Mouse (Mus musculus): Measurements from ENCODE around the gene Kcnb1. TPM values are rescaled to one million over a fixed set of nuclear protein-coding genes. Genes with fewer than 3 reads are reported as not detected.

Kcnb1 gene
- polyA plus RNA-seq, 1 experiment from 2014 or later = 1.1 TPM

DNA sequence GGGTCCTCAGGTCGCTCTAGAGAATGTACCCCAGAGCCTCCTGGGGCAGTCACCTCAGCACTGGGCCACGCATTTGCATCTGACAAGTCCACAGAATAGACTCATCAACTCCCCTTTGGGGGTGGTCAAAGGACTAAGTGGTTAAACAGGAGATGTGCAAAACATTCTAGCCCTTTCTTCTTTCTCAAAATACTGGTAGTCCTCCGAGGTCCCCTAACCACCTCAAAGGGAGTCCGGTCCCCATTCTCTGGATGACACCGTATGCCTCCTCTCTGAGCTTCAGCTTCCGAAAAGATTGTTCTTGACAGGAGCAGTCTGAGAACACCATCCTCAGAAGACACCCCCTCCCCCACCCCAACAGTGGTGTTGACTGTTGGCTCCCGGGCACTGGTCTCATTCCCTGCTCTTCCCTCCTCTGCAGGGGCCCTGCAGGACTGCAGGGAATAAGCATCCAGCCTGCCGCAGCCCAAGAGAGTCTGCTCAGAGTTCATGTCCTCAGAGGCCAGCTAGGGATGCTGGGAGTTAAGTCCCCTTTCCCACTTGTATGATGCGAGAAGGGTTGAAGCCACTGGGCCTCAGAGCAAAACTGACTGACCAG, 33.7 kb downstream of the Kcnb1 start:
- H3K27me3 ChIP-seq (replicated peaks; ENCODE audit: control insufficient read depth, insufficient read depth, low read length) = no peaks in the 10 kb centered on the region
- no peak overlapping the region for H3K4me2 ChIP-seq (ENCODE audit: low read depth, low read length)
- no peak overlapping the region for H3K9ac ChIP-seq (ENCODE audit: low read depth, low read length)
- no peaks in the 10 kb centered on the region for H3K36me3 ChIP-seq (ENCODE audit: control insufficient read depth, insufficient read depth, low read length)
- H3K4me3 ChIP-seq (ENCODE audit: low read length) = no peak overlapping the region
- H3K9me3 ChIP-seq (ENCODE audit: control insufficient read depth, low read length) = no peaks in the 10 kb centered on the region
- WGBS = 49% methylated on average over 9 of the region's 9 CpGs
- ATAC-seq = no peak; the same call in 1 of the 2 replicates
- peak overlapping the region; percentile 61 for H3K27ac ChIP-seq (ENCODE audit: low read length)
- 0 out of 2 replicates have a peak, but pooled peaks cover 7% of the 10 kb centered on the region for H3K4me1 ChIP-seq (ENCODE audit: control insufficient read depth, insufficient read depth, low read length)

- no peak overlapping the region for H3K9ac ChIP-seq (ENCODE audit: low read depth, low read length)
- H3K27me3 ChIP-seq (replicated peaks; ENCODE audit: control insufficient read depth, insufficient read depth, low read length) = no peaks in the 10 kb centered on the region
- 0 out of 2 replicates have a peak, but pooled peaks cover 7% of the 10 kb centered on the region for H3K4me1 ChIP-seq (ENCODE audit: control insufficient read depth, insufficient read depth, low read length)
- WGBS = 44% methylated on average over 4 of the region's 4 CpGs
- H3K4me3 ChIP-seq (ENCODE audit: low read length) = no peak overlapping the region
- peak; percentile 76 for ATAC-seq
- H3K4me2 ChIP-seq (ENCODE audit: low read depth, low read length) = no peak overlapping the region
- peak overlapping the region; percentile 61 for H3K27ac ChIP-seq (ENCODE audit: low read length)
- H3K9me3 ChIP-seq (ENCODE audit: control insufficient read depth, low read length) = no peaks in the 10 kb centered on the region
- no peaks in the 10 kb centered on the region for H3K36me3 ChIP-seq (ENCODE audit: control insufficient read depth, insufficient read depth, low read length)
Measured at GRCm38 (mm10) chr2:167155541-167155973, 34.4 kb downstream of the Kcnb1 start.

DNA sequence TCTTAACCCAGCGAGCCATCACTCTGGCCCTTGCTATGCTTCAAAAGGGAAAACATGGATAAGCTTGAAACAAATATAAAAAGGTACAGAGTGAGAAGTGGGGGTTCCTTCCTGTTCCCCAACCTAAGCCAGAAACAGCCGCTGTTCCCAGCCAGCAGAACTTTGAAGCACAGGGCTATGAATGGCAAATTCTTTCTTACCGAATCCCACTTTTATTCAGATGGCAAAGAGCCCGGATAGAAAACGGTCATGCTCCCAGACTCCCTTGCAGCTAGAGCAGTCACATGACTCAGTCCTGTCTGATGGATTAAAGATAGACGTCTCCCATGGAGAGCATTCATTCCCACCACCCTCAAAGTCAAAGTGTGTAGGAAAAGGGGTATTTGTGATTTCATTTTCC, 39.1 kb downstream of the Kcnb1 start:
- Histone ChIP-seq H3K9ac (ENCODE audit: low read depth, low read length) (no peak overlapping the region), H3K4me1 (ENCODE audit: control insufficient read depth, insufficient read depth, low read length) (0 out of 2 replicates have a peak, but pooled peaks cover 6% of the 10 kb centered on the region), H3K9me3 (ENCODE audit: control insufficient read depth, low read length) (no peaks in the 10 kb centered on the region), H3K27ac (ENCODE audit: low read length) (no peak overlapping the region), H3K4me3 (ENCODE audit: low read length) (no peak overlapping the region), H3K36me3 (ENCODE audit: control insufficient read depth, insufficient read depth, low read length) (no peaks in the 10 kb centered on the region), H3K27me3 (replicated peaks; ENCODE audit: control insufficient read depth, insufficient read depth, low read length) (no peaks in the 10 kb centered on the region), H3K4me2 (ENCODE audit: low read depth, low read length) (no peak overlapping the region)
- no peak for ATAC-seq
- 95% methylated on average over 6 of the region's 6 CpGs for WGBS

GRCm38 (mm10) chr2:167150135-167150534, 39.8 kb downstream of the Kcnb1 start:
- Histone ChIP-seq H3K9ac (ENCODE audit: low read depth, low read length) (no peak overlapping the region), H3K27ac (ENCODE audit: low read length) (no peak overlapping the region), H3K4me1 (ENCODE audit: control insufficient read depth, insufficient read depth, low read length) (0 out of 2 replicates have a peak, but pooled peaks cover under 1% of the 10 kb centered on the region), H3K4me3 (ENCODE audit: low read length) (no peak overlapping the region), H3K4me2 (ENCODE audit: low read depth, low read length) (no peak overlapping the region), H3K27me3 (replicated peaks; ENCODE audit: control insufficient read depth, insufficient read depth, low read length) (no peaks in the 10 kb centered on the region), H3K9me3 (ENCODE audit: control insufficient read depth, low read length) (no peaks in the 10 kb centered on the region), H3K36me3 (ENCODE audit: control insufficient read depth, insufficient read depth, low read length) (no peaks in the 10 kb centered on the region)
- 89% methylated on average over 7 of the region's 7 CpGs for WGBS
- no peak for ATAC-seq

DNA sequence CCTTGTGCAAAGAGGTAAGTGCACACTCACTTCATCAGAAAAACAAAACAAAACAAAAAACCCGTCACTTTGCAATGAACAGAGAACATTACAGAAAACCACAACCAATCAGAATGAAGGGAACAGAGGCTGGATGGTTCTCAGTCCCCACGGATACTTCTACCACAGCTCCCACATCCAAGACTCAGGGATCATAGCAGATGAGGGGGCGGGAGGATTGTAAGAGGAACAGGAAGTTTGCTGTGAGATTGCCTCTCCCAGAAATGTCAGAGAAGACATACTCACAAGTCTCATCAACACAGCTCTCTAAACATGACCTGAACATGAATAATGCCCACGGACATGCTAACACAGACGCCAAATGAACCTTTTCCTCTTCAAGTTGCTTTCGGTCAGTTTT, 40.9 kb downstream of the Kcnb1 start:
- Histone ChIP-seq H3K27me3 (replicated peaks; ENCODE audit: control insufficient read depth, insufficient read depth, low read length) (no peaks in the 10 kb centered on the region), H3K4me3 (ENCODE audit: low read length) (no peak overlapping the region), H3K36me3 (ENCODE audit: control insufficient read depth, insufficient read depth, low read length) (no peaks in the 10 kb centered on the region), H3K9me3 (ENCODE audit: control insufficient read depth, low read length) (no peaks in the 10 kb centered on the region), H3K4me1 (ENCODE audit: control insufficient read depth, insufficient read depth, low read length) (no peaks in the 10 kb centered on the region), H3K9ac (ENCODE audit: low read depth, low read length) (no peak overlapping the region), H3K4me2 (ENCODE audit: low read depth, low read length) (no peak overlapping the region), H3K27ac (ENCODE audit: low read length) (no peak overlapping the region)
- no peak for ATAC-seq
- WGBS = 78% methylated on average over 6 of the region's 6 CpGs

DNA sequence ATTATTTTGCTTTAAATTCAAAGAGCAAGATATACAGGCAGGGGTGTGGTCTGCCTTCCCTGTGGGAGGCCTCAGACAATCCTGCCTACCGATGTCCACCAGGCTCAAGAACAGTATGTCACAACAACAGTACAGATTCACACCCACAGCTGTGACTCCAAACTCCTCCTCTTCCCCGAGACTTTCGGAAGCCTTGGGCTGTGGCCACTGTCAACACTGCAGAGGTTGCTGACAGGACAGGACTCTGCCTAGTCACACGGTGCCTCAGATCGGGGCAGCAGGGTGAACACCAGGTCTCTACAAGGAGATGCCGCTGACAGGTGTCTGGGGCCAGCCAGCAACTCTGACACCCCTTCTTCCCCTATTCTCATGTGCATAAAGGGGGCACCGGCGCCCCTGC, 42.2 kb downstream of the Kcnb1 start:
- Histone ChIP-seq H3K4me2 (ENCODE audit: low read depth, low read length) (no peak overlapping the region), H3K36me3 (ENCODE audit: control insufficient read depth, insufficient read depth, low read length) (no peaks in the 10 kb centered on the region), H3K4me1 (ENCODE audit: control insufficient read depth, insufficient read depth, low read length) (no peaks in the 10 kb centered on the region), H3K9me3 (ENCODE audit: control insufficient read depth, low read length) (no peaks in the 10 kb centered on the region), H3K4me3 (ENCODE audit: low read length) (no peak overlapping the region), H3K9ac (ENCODE audit: low read depth, low read length) (no peak overlapping the region), H3K27me3 (replicated peaks; ENCODE audit: control insufficient read depth, insufficient read depth, low read length) (no peaks in the 10 kb centered on the region), H3K27ac (ENCODE audit: low read length) (no peak overlapping the region)
- WGBS = 74% methylated on average over 8 of the region's 8 CpGs
- ATAC-seq = 0 out of 2 replicates have a peak, but pooled peaks have one; percentile 13

GRCm38 (mm10) chr2:167145904-167146303, 44.1 kb downstream of the Kcnb1 start:
- Histone ChIP-seq H3K4me2 (ENCODE audit: low read depth, low read length) (no peak overlapping the region), H3K4me1 (ENCODE audit: control insufficient read depth, insufficient read depth, low read length) (no peaks in the 10 kb centered on the region), H3K9me3 (ENCODE audit: control insufficient read depth, low read length) (no peaks in the 10 kb centered on the region), H3K9ac (ENCODE audit: low read depth, low read length) (no peak overlapping the region), H3K4me3 (ENCODE audit: low read length) (no peak overlapping the region), H3K27me3 (replicated peaks; ENCODE audit: control insufficient read depth, insufficient read depth, low read length) (no peaks in the 10 kb centered on the region), H3K27ac (ENCODE audit: low read length) (no peak overlapping the region), H3K36me3 (ENCODE audit: control insufficient read depth, insufficient read depth, low read length) (no peaks in the 10 kb centered on the region)
- WGBS = 67% methylated on average over 5 of the region's 5 CpGs
- ATAC-seq = no peak

DNA sequence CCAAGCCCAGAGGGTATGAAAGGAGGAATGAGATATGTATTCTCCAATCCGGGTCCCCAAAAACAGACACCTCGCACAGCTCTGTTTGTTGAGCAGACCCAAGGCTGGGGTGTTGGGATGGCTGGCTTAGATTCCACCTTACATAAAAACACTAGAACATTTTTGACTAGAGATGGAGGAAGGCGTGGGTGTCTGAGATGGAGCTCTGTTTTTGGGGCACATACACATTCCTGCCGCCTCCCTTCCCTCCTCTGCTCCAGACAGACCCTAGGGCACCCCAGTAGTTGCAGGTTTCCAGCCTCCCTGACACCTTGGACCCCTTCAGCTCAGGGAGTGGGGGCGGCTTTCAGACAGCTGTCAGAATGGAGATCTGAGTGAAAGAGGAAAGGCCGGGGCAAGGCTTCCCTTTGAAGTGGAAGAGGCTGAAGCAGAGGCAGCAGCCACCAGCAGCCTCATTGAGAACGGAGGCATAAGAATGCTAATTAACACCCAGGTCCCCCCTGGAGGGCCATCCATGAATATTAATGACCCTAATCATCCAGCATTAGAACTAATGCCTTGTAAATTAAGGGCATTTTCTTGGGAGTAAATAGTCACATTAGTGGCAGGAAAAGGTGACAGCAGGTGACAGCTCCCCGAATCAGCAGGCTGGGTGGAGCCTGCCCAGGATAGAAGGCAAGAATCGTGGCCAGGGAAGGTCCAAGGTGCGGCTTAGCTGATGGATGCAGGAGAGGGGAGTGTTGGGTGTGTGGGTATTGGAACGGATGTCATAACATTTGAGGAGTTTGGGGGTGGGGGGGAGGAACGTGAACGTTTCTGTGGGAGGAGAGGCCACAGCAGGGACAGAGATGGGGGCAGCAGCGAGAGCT, 45.3 kb downstream of the Kcnb1 start:
- no peaks in the 10 kb centered on the region for H3K9me3 ChIP-seq (ENCODE audit: control insufficient read depth, low read length)
- no peaks in the 10 kb centered on the region for H3K4me1 ChIP-seq (ENCODE audit: control insufficient read depth, insufficient read depth, low read length)
- H3K27me3 ChIP-seq (replicated peaks; ENCODE audit: control insufficient read depth, insufficient read depth, low read length) = no peaks in the 10 kb centered on the region
- H3K36me3 ChIP-seq (ENCODE audit: control insufficient read depth, insufficient read depth, low read length) = no peaks in the 10 kb centered on the region
- H3K9ac ChIP-seq (ENCODE audit: low read depth, low read length) = no peak overlapping the region
- ATAC-seq = no peak
- WGBS = 18% methylated on average over 14 of the region's 14 CpGs
- no peak overlapping the region for H3K4me2 ChIP-seq (ENCODE audit: low read depth, low read length)
- H3K27ac ChIP-seq (ENCODE audit: low read length) = no peak overlapping the region
- no peak overlapping the region for H3K4me3 ChIP-seq (ENCODE audit: low read length)

DNA sequence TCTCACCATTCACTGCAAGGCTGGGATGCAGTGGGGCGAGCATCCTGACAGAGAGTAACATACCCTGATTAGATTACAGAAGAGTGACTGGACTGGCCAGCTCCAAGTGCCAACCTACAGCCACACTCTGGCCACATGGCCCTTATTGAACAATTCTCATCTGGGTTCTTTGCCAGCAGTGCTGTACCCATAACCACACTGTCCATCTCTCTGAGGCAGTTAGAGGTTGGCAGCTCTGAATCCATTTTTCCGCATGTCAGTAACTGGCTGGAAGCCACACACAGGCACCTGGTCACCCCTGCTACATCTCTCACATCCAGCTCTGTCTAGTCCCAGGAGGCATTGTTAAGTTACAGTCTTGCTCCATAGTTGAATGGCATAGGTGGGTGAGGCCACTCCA, 46.0 kb downstream of the Kcnb1 start:
- ATAC-seq = no peak
- Histone ChIP-seq H3K27me3 (replicated peaks; ENCODE audit: control insufficient read depth, insufficient read depth, low read length) (no peaks in the 10 kb centered on the region), H3K4me3 (ENCODE audit: low read length) (no peak overlapping the region), H3K36me3 (ENCODE audit: control insufficient read depth, insufficient read depth, low read length) (no peaks in the 10 kb centered on the region), H3K4me2 (ENCODE audit: low read depth, low read length) (no peak overlapping the region), H3K27ac (ENCODE audit: low read length) (no peak overlapping the region), H3K9me3 (ENCODE audit: control insufficient read depth, low read length) (no peaks in the 10 kb centered on the region), H3K9ac (ENCODE audit: low read depth, low read length) (no peak overlapping the region), H3K4me1 (ENCODE audit: control insufficient read depth, insufficient read depth, low read length) (no peaks in the 10 kb centered on the region)
- 57% methylated on average over 2 of the region's 2 CpGs for WGBS

Data from intestine, embryonic 16.5 days (tissue).